Mouse (Mus musculus) limb, embryonic 13.5 days (tissue): Measurements from ENCODE around the gene Tmem179b. TPM values are rescaled to one million over a fixed set of nuclear protein-coding genes. Genes with fewer than 3 reads are reported as not detected.
"Not testable (repeated sequence)": the region's sequence is repeated elsewhere in the genome, so short reads cannot be mapped to it uniquely, and the experiment has no call there.

Experiments
- ATAC-seq: fragments of 200-750 bp; cut with Nextera tagmentation; 2 replicates; pipeline ENCODE4 v1.8.0; 2017; ENCODE audit warnings: low read depth, moderate number of reproducible peaks, moderate TSS enrichment; ENCODE audit not compliant: low FRiP score
- H3K27ac ChIP-seq: fragments of 300-500 bp; sonication (generic); 2 replicates; pipeline ENCODE4 v1.5.1; 2015; ENCODE audit warnings: inconsistent platforms, mild to moderate bottlenecking, moderate library complexity
- H3K27me3 ChIP-seq: fragments of 300-500 bp; sonication (generic); 2 replicates; pipeline ENCODE4 v1.6.1; 2015; ENCODE audit warnings: mild to moderate bottlenecking, inconsistent platforms
- H3K36me3 ChIP-seq: fragments of 300-500 bp; sonication (generic); 2 replicates; pipeline ENCODE4 v1.6.1; 2015; ENCODE audit warnings: inconsistent platforms, mild to moderate bottlenecking, moderate library complexity
- H3K4me1 ChIP-seq: fragments of 300-500 bp; sonication (generic); 2 replicates; pipeline ENCODE4 v1.6.1; 2015; ENCODE audit warnings: inconsistent platforms
- H3K4me2 ChIP-seq: fragments of 300-500 bp; sonication (generic); replicated peaks from 2 replicates; pipeline ENCODE4 v1.6.1; 2015; ENCODE audit warnings: inconsistent platforms, mild to moderate bottlenecking, moderate library complexity
- H3K4me3 ChIP-seq: fragments of 300-500 bp; sonication (generic); 2 replicates; pipeline ENCODE4 v1.5.1; 2015; ENCODE audit warnings: moderate library complexity, mild to moderate bottlenecking, inconsistent platforms
- H3K9ac ChIP-seq: fragments of 300-500 bp; sonication (generic); 2 replicates; pipeline ENCODE4 v1.6.1; 2015; ENCODE audit warnings: mild to moderate bottlenecking, inconsistent platforms
- H3K9me3 ChIP-seq: fragments of 300-500 bp; sonication (generic); 2 replicates; pipeline ENCODE4 v1.6.1; 2016; ENCODE audit warnings: inconsistent platforms
- whole genome bisulfite sequencing: fragments of 180-500 bp; shearing (Covaris S2); methylation state at CpG from one replicate; pipeline ENCODE4 v1.1.7; 2015; 5-methylcytosine and 5-hydroxymethylcytosine counted together
- polyA plus RNA-seq: library from polyadenylated mRNA; unstranded; fragments of >200 nt; fragmentation: Nextera tagmentation; extraction: Ambion mirVana; gene quantifications from 2 replicates; pipeline ENCODE4 v1.2.1, GENCODE M21; 2015

Gene Tmem179b
- polyA plus RNA-seq, 1 experiment from 2014 or later = 62.7 TPM

- Histone ChIP-seq H3K9ac (no peak overlapping the region), H3K36me3 (peaks cover 81% of the 10 kb centered on the region), H3K9me3 (no peaks in the 10 kb centered on the region), H3K27me3 (no peaks in the 10 kb centered on the region), H3K4me1 (peaks cover 20% of the 10 kb centered on the region), H3K27ac (no peak overlapping the region), H3K4me3 (no peak overlapping the region), H3K4me2 (no peak overlapping the region)
- 98% methylated on average over 1 of the region's 1 CpGs for WGBS
- ATAC-seq = no peak
These were observed 28.9 kb downstream of the Tmem179b start for GRCm38 (mm10) chr19:8745382-8745781.

GRCm38 (mm10) chr19:8742176-8742575 is 32.1 kb downstream of the Tmem179b start:
- Histone ChIP-seq H3K36me3 (peaks cover 81% of the 10 kb centered on the region), H3K9me3 (no peaks in the 10 kb centered on the region), H3K4me2 (peak overlapping the region; percentile 98), H3K27me3 (no peaks in the 10 kb centered on the region), H3K4me1 (peaks cover 23% of the 10 kb centered on the region), H3K4me3 (peak overlapping the region; percentile 99), H3K9ac (peak overlapping the region; percentile 94), H3K27ac (peak overlapping the region; percentile 95)
- WGBS = 18% methylated on average over 14 of the region's 14 CpGs
- no peak for ATAC-seq

- H3K27ac ChIP-seq = peak within 1 kb of the TSS; percentile 95
- peak within 1 kb of the TSS; percentile 99 for H3K4me3 ChIP-seq
- no peaks in the 10 kb centered on the region for H3K27me3 ChIP-seq
- H3K4me2 ChIP-seq = peak within 1 kb of the TSS; percentile 98
- H3K4me1 ChIP-seq = peaks cover 29% of the 10 kb centered on the region
- ATAC-seq = peak; percentile 98
- WGBS = under 1% methylated on average over 36 of the region's 36 CpGs
- peak within 1 kb of the TSS; percentile 94 for H3K9ac ChIP-seq
- H3K36me3 ChIP-seq = peaks cover 73% of the 10 kb centered on the region
- H3K9me3 ChIP-seq = no peaks in the 10 kb centered on the region
These were observed 32.9 kb downstream of the Tmem179b start, which contains the start of gene Stx5a for GRCm38 (mm10) chr19:8741243-8741869. TSS of gene Stx5a (plus strand) at chr19:8741413.

GRCm38 (mm10) chr19:8740603-8741002 is 33.7 kb downstream of the Tmem179b start, which contains the start of gene 1700092M07Rik:
TSS of gene 1700092M07Rik (plus strand) at chr19:8740718.
- Histone ChIP-seq H3K4me1 (peaks cover 29% of the 10 kb centered on the region), H3K4me3 (peak within 1 kb of the TSS; percentile 99), H3K27ac (peak within 1 kb of the TSS; percentile 95), H3K4me2 (peak within 1 kb of the TSS; percentile 55), H3K27me3 (no peaks in the 10 kb centered on the region), H3K9me3 (no peaks in the 10 kb centered on the region), H3K9ac (peak within 1 kb of the TSS; percentile 94), H3K36me3 (peaks cover 66% of the 10 kb centered on the region)
- 64% methylated on average over 14 of the region's 14 CpGs for WGBS
- ATAC-seq = peak; percentile 2; the same call in 1 of the 2 replicates

GRCm38 (mm10) chr19:8739646-8740045 is 34.6 kb downstream of the Tmem179b start:
- Histone ChIP-seq H3K27me3 (no peaks in the 10 kb centered on the region), H3K4me2 (no peak overlapping the region), H3K27ac (no peak overlapping the region), H3K4me3 (no peak overlapping the region), H3K36me3 (peaks cover 56% of the 10 kb centered on the region), H3K4me1 (peaks cover 33% of the 10 kb centered on the region), H3K9me3 (no peaks in the 10 kb centered on the region), H3K9ac (no peak overlapping the region)
- 89% methylated on average over 6 of the region's 6 CpGs for WGBS
- no peak for ATAC-seq

GRCm38 (mm10) chr19:8738911-8739310 is 35.4 kb downstream of the Tmem179b start:
- H3K4me1 ChIP-seq = peaks cover 33% of the 10 kb centered on the region
- H3K4me3 ChIP-seq = no peak overlapping the region
- H3K27ac ChIP-seq = no peak overlapping the region
- H3K36me3 ChIP-seq = peaks cover 49% of the 10 kb centered on the region
- ATAC-seq = no peak
- H3K9me3 ChIP-seq = no peaks in the 10 kb centered on the region
- H3K27me3 ChIP-seq = no peaks in the 10 kb centered on the region
- WGBS = 92% methylated on average over 7 of the region's 7 CpGs
- H3K4me2 ChIP-seq = no peak overlapping the region
- no peak overlapping the region for H3K9ac ChIP-seq

- 2% methylated on average over 11 of the region's 11 CpGs for WGBS
- Histone ChIP-seq H3K4me2 (peak overlapping the region; percentile 75), H3K4me1 (peaks cover 20% of the 10 kb centered on the region), H3K36me3 (peaks cover 37% of the 10 kb centered on the region), H3K27ac (peak overlapping the region; percentile 69), H3K9ac (peak overlapping the region; percentile 85), H3K9me3 (no peaks in the 10 kb centered on the region), H3K27me3 (no peaks in the 10 kb centered on the region), H3K4me3 (peak overlapping the region; percentile 95)
- ATAC-seq = no peak
These were observed 38.2 kb downstream of the Tmem179b start for GRCm38 (mm10) chr19:8736160-8736467.

GRCm38 (mm10) chr19:8735389-8736159 is 38.7 kb downstream of the Tmem179b start, which contains the start of gene Wdr74:
TSS of gene Wdr74 (plus strand) at chr19:8735827.
- H3K27me3 ChIP-seq = no peaks in the 10 kb centered on the region
- ATAC-seq = peak; percentile 95
- peak within 1 kb of the TSS; percentile 95 for H3K4me3 ChIP-seq
- H3K36me3 ChIP-seq = peaks cover 35% of the 10 kb centered on the region
- peak within 1 kb of the TSS; percentile 85 for H3K9ac ChIP-seq
- H3K9me3 ChIP-seq = no peaks in the 10 kb centered on the region
- peak within 1 kb of the TSS; percentile 69 for H3K27ac ChIP-seq
- under 1% methylated on average over 32 of the region's 32 CpGs for WGBS
- peaks cover 16% of the 10 kb centered on the region for H3K4me1 ChIP-seq
- H3K4me2 ChIP-seq = peak within 1 kb of the TSS; percentile 75

- H3K27ac ChIP-seq = no peak overlapping the region
- H3K27me3 ChIP-seq = no peaks in the 10 kb centered on the region
- H3K9me3 ChIP-seq = no peaks in the 10 kb centered on the region
- peaks cover 11% of the 10 kb centered on the region for H3K4me1 ChIP-seq
- H3K9ac ChIP-seq = no peak overlapping the region
- no peak for ATAC-seq
- 74% methylated on average over 3 of the region's 3 CpGs for WGBS
- peaks cover 23% of the 10 kb centered on the region for H3K36me3 ChIP-seq
- no peak overlapping the region for H3K4me2 ChIP-seq
- no peak overlapping the region for H3K4me3 ChIP-seq
These were observed 39.9 kb downstream of the Tmem179b start for GRCm38 (mm10) chr19:8734334-8734733.

- not testable (repeated sequence) for H3K27ac ChIP-seq, H3K27me3 ChIP-seq, H3K4me3 ChIP-seq, H3K4me2 ChIP-seq, H3K9me3 ChIP-seq, H3K9ac ChIP-seq, ATAC-seq
- WGBS = 57% methylated on average over 3 of the region's 3 CpGs
- Histone ChIP-seq H3K4me1 (peaks cover 19% of the 10 kb centered on the region), H3K36me3 (peaks cover 30% of the 10 kb centered on the region)
These were observed 45.8 kb downstream of the Tmem179b start for GRCm38 (mm10) chr19:8728335-8729099.

GRCm38 (mm10) chr19:8727495-8728114 is 46.7 kb downstream of the Tmem179b start:
- H3K4me1 ChIP-seq = peaks cover 19% of the 10 kb centered on the region
- no peaks in the 10 kb centered on the region for H3K9me3 ChIP-seq
- no peak for ATAC-seq
- 18% methylated on average over 5 of the region's 5 CpGs for WGBS
- H3K27me3 ChIP-seq = no peaks in the 10 kb centered on the region
- H3K27ac ChIP-seq = no peak overlapping the region
- H3K4me3 ChIP-seq = no peak overlapping the region
- H3K36me3 ChIP-seq = peaks cover 30% of the 10 kb centered on the region
- no peak overlapping the region for H3K4me2 ChIP-seq
- H3K9ac ChIP-seq = no peak overlapping the region
